Mouse (Mus musculus): Measurements from ENCODE around the gene Efcab11. TPM values are rescaled to one million over a fixed set of nuclear protein-coding genes. Genes with fewer than 3 reads are reported as not detected.

Efcab11 gene
- total RNA-seq, 2 experiments from 2014 or later, result 3.5 to 3.9 TPM

DNA sequence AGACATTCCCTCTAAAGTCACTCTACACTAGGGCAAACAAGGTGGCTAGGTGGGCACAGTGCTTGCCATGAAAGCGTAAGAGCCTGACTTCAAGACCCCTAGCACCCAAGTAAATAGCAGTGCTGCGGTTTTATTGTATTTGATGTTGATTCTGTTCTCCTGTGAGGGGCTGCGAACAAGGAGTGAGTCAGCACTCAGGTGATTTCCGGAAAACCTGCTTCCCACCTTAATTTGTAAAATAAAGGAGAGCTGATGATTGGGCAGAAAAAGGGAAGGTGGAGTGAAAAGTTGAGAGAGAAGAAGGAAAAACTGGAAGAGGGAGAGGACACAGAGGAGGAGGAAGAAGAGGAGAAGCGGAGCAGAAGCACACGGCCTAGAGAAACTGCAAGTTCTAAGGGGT, 118.3 kb downstream of the Efcab11 start:
- ATAC-seq (replicated peaks; ENCODE audit: low FRiP score, low TSS enrichment, poor library complexity, severe bottlenecking), result no peak

DNA sequence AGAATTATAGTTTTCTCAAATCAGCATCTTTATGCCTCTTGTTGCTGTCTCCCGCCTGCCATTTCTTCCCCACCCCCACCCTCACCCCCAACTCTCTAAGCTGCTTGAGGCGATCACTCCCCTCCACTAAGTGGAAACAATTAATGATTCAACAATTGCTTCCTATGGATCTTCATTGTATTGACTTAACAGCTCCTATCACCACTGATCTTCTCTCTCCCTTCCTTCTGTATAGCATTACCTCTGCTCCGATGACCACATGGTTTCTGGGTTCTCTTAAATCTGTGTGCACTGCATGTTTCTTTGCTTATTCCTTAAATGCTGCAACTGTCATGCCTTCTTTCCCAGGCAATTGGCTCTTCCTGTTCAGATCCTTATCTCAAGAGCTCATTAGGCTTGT, 120.2 kb downstream of the Efcab11 start:
- ATAC-seq (replicated peaks; ENCODE audit: low FRiP score, low TSS enrichment, poor library complexity, severe bottlenecking), result no peak

DNA sequence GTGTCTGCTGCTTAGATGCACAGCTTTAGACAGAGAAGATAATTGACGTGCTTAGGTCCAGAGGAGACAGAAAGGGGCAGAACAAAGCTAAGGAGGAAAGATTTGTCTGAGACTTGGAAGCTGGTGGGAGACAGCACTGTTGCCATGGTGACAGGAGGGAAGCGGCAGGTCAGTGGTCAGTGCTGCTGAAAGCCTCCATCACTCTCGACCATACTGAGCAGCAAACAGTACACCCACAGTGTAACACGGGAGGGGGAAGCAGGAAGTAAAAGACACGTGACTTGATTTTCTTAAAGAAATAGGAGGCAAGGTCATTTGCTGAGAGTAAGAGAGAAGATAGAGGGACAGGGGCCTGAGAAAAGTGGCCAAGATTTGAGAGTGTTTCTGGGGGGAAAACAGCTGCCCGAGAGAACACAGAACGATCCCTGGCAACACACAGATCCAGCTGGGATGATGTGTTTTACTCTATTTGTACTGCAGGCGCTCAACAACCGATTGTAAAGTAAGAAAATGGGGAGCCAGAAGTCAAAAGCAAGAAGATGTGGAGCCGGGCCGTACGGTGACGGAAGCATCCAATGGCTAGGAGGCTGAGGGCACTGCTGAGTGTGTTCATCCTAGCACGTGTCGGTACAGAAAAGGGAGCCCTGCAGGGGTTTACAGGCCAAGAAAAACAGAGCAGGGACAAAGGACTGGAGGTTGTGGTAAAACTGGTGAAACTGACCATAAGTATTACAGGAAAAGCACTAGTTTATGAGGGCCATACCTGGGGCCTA, 126.3 kb downstream of the Efcab11 start:
- ATAC-seq (replicated peaks; ENCODE audit: low FRiP score, low TSS enrichment, poor library complexity, severe bottlenecking), result no peak

DNA sequence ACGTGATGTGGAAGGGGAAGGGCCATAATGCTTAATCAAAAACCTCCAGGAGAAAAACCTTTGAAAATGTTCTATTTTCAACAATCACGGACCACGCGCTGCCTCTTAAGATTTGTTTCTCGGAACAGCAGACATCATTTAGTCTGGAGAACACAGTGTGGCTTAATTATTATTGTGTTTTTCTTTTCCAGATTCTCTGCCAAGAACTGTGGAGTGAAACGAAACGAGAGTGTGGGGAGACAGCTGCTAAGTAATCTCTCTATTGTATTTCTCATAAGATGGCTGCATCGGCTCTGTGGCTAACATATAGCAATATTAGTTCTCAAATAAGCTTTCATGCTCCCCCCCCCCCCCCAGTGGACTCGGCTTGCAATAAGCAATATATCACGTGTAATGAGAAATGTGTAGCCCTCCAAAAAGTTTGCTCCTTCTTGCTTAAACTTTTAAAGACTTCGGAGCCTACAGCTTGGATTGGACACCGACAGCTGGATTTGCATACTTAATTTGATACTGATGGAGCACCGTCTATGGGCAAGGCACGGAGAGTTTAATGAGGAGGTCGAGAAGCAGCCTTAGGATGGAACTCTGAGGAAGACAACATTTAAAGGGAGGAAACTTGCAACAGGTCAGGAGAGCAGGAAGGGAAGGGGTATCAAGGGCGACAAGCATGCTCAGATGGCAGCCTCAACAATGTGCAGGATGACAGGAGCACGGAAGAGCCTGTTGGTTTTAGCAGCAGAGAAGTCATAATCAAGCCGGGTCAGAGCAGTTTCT, 127.1 kb downstream of the Efcab11 start:
- no peak for ATAC-seq (replicated peaks; ENCODE audit: low FRiP score, low TSS enrichment, poor library complexity, severe bottlenecking)

DNA sequence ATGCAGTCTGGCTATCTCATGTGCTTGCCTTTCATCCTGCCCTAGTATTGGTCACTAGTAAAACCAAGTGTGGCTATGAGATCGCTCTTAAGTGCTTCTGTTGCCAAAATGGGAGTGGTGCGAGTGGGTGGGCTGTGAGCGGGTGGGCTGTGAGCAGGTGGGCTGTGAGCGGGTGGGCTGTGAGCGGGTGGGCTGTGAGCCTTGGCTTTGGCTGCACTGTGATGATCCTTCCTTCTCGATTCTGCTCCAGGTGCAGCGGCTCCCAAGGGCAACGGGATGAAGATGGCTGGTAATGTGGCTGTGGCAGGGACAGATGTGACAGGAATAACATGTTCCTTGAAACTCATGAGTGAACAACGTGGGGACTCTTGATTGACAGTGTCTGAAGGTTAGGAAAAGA, 128.0 kb downstream of the Efcab11 start:
- no peak for ATAC-seq (replicated peaks; ENCODE audit: low FRiP score, low TSS enrichment, poor library complexity, severe bottlenecking)

DNA sequence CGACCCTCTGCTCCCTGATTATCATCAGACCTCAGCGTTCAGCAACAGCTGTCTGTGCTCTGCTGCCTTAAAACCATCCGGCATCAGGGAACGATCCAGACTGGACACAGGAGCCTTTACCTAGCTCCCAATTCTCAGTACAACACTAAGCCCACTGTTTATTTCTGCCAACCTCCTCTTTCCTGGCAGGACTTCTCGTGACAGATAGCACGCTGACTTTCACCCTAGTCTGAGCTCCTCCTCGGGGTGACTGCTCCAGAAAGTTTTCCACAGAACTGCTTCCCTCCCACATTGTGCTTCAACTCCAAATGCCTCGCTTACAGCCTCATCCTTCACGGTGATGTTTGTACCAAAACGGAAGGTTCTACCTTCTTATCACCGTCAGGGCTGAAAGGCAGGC, 131.3 kb downstream of the Efcab11 start:
- ATAC-seq (replicated peaks; ENCODE audit: low FRiP score, low TSS enrichment, poor library complexity, severe bottlenecking), result no peak

DNA sequence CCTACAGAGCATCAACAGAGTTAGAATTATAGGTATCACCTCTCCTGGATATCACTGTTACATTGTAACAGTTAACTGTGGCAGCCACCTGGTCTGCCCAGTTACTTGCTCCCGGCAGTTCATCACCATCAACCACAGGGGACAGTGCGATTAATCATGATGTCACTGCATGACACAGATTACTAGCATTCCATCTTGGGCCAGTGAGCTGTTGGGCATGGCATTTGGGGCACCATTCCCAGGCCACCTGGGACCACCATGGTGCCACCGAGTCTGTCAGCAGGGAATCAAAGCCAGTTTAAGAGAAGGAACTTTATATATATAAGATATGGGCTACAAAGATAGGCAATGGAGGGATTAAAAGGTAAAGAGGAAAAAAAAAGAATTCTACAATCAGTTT, 134.8 kb downstream of the Efcab11 start:
- no peak for ATAC-seq (replicated peaks; ENCODE audit: low FRiP score, low TSS enrichment, poor library complexity, severe bottlenecking)

- peak; percentile 75 for ATAC-seq (replicated peaks; ENCODE audit: low FRiP score, low TSS enrichment, poor library complexity, severe bottlenecking)
Measured at GRCm38 (mm10) chr12:99741631-99742030, 142.6 kb downstream of the Efcab11 start.

DNA sequence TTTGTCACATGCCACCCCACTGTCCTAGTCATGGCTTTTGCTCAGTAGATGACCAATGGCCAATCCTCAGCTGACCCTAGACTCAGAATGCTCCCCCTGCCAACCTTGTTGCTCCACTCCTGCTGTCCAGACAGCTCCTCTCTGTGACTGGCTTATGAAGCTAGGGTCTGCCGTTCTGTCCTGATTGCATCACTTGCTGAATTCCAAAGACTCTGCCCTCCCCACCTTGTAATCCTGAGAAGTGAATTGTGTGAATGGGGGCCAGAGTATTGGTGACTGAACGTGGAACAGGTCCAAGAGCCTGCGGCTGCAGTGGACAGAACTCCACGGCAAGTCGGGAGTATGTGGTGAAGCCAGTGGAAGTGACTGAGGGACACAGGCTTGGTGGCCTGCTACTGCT, 145.0 kb downstream of the Efcab11 start:
- ATAC-seq (replicated peaks; ENCODE audit: low FRiP score, low TSS enrichment, poor library complexity, severe bottlenecking), result no peak

- ATAC-seq (replicated peaks; ENCODE audit: low FRiP score, low TSS enrichment, poor library complexity, severe bottlenecking), result no peak
Measured at GRCm38 (mm10) chr12:99738256-99738655, 146.0 kb downstream of the Efcab11 start.

DNA sequence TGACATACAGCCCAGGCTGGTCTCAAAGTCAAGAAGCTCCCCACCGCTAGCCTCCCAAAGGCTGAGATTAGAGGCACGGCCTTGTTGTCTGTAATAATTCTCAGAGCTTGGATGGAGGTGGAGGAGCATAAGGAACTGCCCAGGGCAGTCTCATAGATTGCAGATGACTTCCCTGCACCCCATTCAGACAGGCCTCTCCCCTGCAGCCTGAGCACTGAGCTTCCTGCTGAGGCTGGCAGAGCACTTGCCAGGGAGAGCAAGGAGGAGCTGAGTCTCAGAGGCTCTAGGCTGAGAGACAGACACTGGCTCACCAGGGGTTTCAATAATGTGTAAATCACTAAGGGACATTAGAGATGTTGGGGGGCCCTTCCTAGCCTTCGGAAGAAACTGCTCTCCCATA, 147.3 kb downstream of the Efcab11 start:
- 0 out of 2 replicates have a peak, but pooled peaks have one; percentile 46 for ATAC-seq (replicated peaks; ENCODE audit: low FRiP score, low TSS enrichment, poor library complexity, severe bottlenecking)

GRCm38 (mm10) chr12:99735172-99735571, 149.1 kb downstream of the Efcab11 start:
- ATAC-seq (replicated peaks; ENCODE audit: low FRiP score, low TSS enrichment, poor library complexity, severe bottlenecking), result no peak

- no peak for ATAC-seq (replicated peaks; ENCODE audit: low FRiP score, low TSS enrichment, poor library complexity, severe bottlenecking)
Measured at GRCm38 (mm10) chr12:99724206-99724605, 160.0 kb downstream of the Efcab11 start.

DNA sequence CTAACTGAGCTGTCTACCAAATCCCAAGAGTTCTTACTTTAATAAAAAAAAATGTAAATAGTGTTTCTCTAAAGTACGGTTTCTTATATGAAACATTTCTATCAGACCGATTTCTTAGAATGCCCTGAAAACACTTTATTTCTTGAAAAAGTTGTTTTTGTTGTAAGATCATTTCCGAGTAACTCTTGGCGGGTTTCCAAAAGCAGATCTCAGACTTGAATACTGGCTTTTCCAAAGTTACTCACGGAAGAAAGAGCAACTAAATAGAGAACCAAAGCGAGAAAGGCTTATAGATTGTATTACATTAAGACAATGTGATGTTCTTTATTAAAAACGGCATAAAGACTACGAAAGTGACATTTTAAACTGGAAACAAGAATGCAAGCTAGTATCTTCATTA, 160.4 kb downstream of the Efcab11 start:
- ATAC-seq (replicated peaks; ENCODE audit: low FRiP score, low TSS enrichment, poor library complexity, severe bottlenecking), result no peak

- no peak for ATAC-seq (replicated peaks; ENCODE audit: low FRiP score, low TSS enrichment, poor library complexity, severe bottlenecking)
Measured at GRCm38 (mm10) chr12:99721318-99721717, 162.9 kb downstream of the Efcab11 start.

DNA sequence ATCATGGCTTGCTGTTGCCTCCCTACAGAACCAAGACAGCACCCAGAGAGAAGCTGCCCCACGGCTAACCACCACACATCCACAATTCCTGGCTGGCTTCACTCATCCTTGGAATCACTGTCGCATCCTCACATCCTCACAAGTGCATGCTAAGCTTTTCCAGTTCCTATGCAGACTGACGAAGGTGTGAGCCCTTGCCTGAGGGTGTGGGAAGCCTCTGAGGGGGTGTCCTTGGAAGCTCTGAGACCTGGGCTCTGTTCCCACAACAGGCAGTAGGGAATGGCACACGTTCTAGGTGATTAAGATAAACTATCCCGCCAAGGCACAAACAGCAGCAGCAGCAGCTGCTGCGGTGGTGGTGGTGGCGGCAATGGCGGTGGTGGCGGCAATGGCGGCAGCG, 164.5 kb downstream of the Efcab11 start:
- ATAC-seq (replicated peaks; ENCODE audit: low FRiP score, low TSS enrichment, poor library complexity, severe bottlenecking), result no peak

DNA sequence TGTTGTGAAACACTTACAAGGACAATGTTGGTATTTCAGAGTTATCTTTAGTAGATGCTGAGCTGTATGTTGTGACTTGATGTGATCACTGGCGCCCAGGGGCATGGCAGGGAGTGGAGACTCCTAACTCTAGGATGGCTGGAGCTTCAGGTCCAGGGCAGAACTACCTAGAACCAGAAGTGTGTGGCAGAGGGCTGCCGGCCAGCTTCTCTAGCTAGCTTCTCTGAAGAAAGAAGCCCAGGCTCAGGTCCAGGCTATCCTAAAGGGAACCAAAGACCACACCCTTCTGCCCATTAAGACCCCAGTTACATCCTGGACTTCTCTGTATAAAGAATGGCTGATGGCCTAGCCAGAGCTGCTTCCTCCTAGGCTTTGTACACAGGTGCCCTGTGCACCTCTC, 166.1 kb downstream of the Efcab11 start:
- ATAC-seq (replicated peaks; ENCODE audit: low FRiP score, low TSS enrichment, poor library complexity, severe bottlenecking), result no peak

- ATAC-seq (replicated peaks; ENCODE audit: low FRiP score, low TSS enrichment, poor library complexity, severe bottlenecking), result no peak
Measured at GRCm38 (mm10) chr12:99716038-99716610, 168.1 kb downstream of the Efcab11 start.

- ATAC-seq (replicated peaks; ENCODE audit: low FRiP score, low TSS enrichment, poor library complexity, severe bottlenecking), result no peak
Measured at GRCm38 (mm10) chr12:99715129-99716037, 168.9 kb downstream of the Efcab11 start.

- ATAC-seq (replicated peaks; ENCODE audit: low FRiP score, low TSS enrichment, poor library complexity, severe bottlenecking), result no peak
Measured at GRCm38 (mm10) chr12:99712214-99712613, 172.0 kb downstream of the Efcab11 start.

Data from megakaryocyte-erythroid progenitor cell, adult 5-6 weeks (primary cell).